Mouse (Mus musculus) C3H10T1/2 (cell line): ENCODE results near the gene Plrg1. TPM values are rescaled to one million over a fixed set of nuclear protein-coding genes. Genes with fewer than 3 reads are reported as not detected.

Experiments
- polyA plus RNA-seq, 2 experiments: library from polyadenylated mRNA; unstranded; fragments of >200 nt; fragmentation: generic; extraction: Trizol; gene quantifications; one replicate each; pipeline ENCODE4 v1.2.1; 2012; ENCODE audit warnings: missing spikeins in 2 of 2

Gene Plrg1
- 10 to 100 TPM; 14.5 to 48.5 TPM for polyA plus RNA-seq

DNA sequence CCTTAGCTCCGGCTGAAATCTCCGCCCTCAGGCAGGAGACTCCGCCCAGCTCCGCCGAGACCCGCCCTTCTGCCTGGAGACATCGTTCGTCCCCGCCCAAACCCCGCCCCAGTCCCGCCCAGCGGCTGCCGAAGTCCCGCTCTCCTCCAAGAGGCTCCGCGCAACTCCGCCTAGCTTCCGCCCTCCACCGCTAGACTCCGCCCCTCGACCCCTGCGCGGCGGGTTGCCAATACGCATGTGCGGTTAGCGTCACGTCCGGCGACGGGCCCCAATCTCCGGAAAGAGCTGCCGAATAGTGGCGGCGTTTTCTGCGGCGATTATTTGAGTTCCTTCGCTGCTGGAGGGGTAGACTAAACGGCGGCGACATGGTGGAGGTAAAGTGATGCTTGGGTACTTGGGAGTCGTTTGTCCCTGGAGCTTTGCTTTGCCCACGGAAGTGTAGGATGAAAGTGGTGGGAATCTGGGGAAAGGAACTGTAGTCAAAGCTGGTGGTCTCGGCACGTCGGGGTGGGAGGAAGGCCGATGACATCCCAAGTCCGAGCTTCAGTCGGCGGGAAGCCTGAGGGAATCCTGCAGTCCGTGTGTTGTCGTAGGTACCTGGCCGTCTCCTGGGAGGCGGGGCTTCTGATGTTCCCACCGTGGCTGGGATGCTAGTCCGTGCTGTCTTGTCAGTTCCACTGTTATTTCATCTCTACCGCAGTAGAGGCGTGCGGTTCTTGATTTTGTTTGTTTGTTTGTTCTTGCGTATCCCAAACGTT, at the start of gene Plrg1:
Gene Plrg1, plus strand, starts transcription at position 242 of the 758 bp plus-strand sequence.

DNA sequence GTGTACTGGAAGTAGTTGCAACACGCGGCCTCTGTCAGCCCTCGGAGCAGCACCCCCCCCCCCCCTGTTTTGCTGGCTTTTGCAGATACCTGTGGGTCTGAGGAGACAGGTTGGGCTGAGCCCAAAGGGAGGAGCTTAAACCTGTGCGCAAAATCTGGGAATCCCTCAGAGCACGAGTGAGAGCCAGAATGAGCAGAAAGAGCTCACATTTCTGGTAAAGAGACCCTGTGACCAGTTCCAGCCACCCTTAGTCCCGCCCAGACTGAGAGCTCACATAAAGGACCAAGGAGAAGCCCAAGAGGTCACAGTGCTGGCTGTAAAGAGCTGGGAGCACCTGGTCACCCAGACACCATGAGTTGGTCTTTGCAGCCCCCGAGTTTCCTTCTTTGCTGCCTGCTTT, 47.8 kb upstream of the Plrg1 start, which contains the start of gene Fgg:
Gene Fgg, plus strand, starts transcription at position 168 of the 400 bp plus-strand sequence.

DNA sequence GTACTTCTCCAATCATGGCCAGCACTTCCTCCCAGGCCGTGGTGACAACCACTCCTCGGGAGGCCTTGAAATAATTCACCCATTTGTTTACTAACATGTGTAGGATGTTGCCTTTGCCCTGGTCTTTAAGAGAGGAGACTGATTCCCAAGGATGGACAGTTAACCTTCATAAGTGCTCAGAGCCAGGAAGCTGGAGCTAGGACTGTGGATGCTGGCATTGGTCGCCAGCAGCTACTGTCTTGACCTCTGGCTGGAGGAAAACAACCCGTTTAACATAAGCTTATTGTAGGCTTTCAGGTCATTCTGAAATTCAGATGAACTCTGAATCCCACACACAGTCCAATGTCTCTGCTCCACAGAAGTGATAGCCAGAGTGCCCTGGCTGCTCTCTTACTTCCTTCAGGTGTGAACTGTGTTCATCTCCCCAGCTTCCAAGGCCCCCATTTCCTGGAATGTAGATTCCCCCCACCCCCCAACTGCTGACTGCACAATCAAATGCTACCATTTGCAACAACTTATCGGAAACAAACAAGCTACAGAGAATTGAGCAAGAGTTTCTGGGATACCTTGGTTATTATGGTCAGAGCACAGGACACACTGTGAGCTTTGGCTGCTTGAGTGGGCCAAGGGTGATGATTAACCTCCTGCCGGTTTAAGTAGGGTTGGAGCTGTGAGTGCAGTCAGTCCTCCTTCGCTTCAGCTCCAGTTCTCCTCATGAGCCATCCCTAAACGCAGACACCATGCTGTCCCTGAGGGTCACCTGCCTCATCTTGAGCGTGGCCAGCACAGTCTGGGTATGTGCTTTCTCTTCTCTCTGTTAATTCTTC, 29.6 kb upstream of the Plrg1 start, which contains the start of gene Fga:
Gene Fga, plus strand, starts transcription at position 602 of the 827 bp plus-strand sequence.

DNA sequence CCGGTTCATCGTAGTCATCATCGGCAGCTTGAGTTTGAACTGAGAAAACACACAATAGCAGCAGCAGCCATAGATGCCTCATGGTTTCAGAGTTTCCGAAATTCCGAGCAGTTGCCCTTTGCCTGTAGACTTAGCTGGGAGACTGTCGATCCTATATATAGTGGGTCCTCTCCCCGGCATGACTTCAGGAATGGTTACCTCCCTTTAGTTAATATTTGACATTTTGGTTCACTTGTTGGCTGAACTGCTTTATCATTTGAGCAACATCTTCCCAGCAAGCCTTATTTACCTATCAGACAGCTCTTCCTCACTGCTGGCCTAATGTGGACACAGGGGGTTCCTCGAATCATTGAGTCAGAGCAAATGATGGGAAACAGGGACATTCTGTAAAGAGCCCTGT, 5.6 kb upstream of the Plrg1 start, which contains the start of gene Fgb:
Gene Fgb, minus strand, starts transcription at position 184 of the 400 bp plus-strand sequence.

Other genes with a start within 250 kb of the Plrg1 start
- not detected for gene Rbm46, start 179.0 kb upstream of the Plrg1 start, polyA plus RNA-seq
- gene Lrat, start 151.5 kb upstream of the Plrg1 start, polyA plus RNA-seq: not detected
- gene Fgg, start 47.8 kb upstream of the Plrg1 start, polyA plus RNA-seq: not detected
- gene Fga, start 29.4 kb upstream of the Plrg1 start, polyA plus RNA-seq: not detected
- gene Fgb, start 5.7 kb upstream of the Plrg1 start, polyA plus RNA-seq: not detected
- under 1 TPM in 1 of 2 experiments, not detected in 1; 0.01 TPM for gene Dchs2, start 72.4 kb downstream of the Plrg1 start, polyA plus RNA-seq